Mouse (Mus musculus) limb, embryonic 12.5 days (tissue): Measurements from ENCODE around the gene Eipr1. TPM values are rescaled to one million over a fixed set of nuclear protein-coding genes. Genes with fewer than 3 reads are reported as not detected.
"Not testable (repeated sequence)": the region's sequence is repeated elsewhere in the genome, so short reads cannot be mapped to it uniquely, and the experiment has no call there.

ENCODE experiments used
- ATAC-seq: fragments of 200-750 bp; cut with Nextera tagmentation; 2 replicates; pipeline ENCODE4 v1.8.0; 2017; ENCODE audit warnings: low read depth, moderate TSS enrichment; ENCODE audit not compliant: insufficient number of reproducible peaks, insufficient read depth, low FRiP score, low TSS enrichment
- H3K27ac ChIP-seq: fragments of 300-500 bp; sonication (generic); 2 replicates; pipeline ENCODE4 v1.5.1; 2016; ENCODE audit warnings: mild to moderate bottlenecking, moderate library complexity
- H3K27me3 ChIP-seq: fragments of 300-500 bp; sonication (generic); 2 replicates; pipeline ENCODE4 v1.6.1; 2016; ENCODE audit warnings: mild to moderate bottlenecking, moderate library complexity
- H3K36me3 ChIP-seq: fragments of 300-500 bp; sonication (generic); 2 replicates; pipeline ENCODE4 v1.6.1; 2016; ENCODE audit warnings: mild to moderate bottlenecking, moderate library complexity
- H3K4me1 ChIP-seq: fragments of 300-500 bp; sonication (generic); replicated peaks from 2 replicates; pipeline ENCODE4 v1.6.1; 2016
- H3K4me2 ChIP-seq: fragments of 300-500 bp; sonication (generic); 2 replicates; pipeline ENCODE4 v1.6.1; 2016; ENCODE audit warnings: mild to moderate bottlenecking, moderate library complexity
- H3K4me3 ChIP-seq: fragments of 300-500 bp; sonication (generic); replicated peaks from 2 replicates; pipeline ENCODE4 v1.5.1; 2016; ENCODE audit warnings: mild to moderate bottlenecking
- H3K9ac ChIP-seq: fragments of 300-500 bp; sonication (generic); replicated peaks from 2 replicates; pipeline ENCODE4 v1.6.1; 2016; ENCODE audit warnings: mild to moderate bottlenecking, moderate library complexity
- H3K9me3 ChIP-seq: fragments of 300-500 bp; sonication (generic); 2 replicates; pipeline ENCODE4 v1.6.1; 2016; ENCODE audit warnings: mild to moderate bottlenecking, moderate library complexity
- WGBS: fragments of 180-500 bp; shearing (Covaris S2); methylation state at CpG from one replicate; pipeline ENCODE4 v1.1.7; 2016; 5-methylcytosine and 5-hydroxymethylcytosine counted together
- polyA plus RNA-seq: library from polyadenylated mRNA; unstranded; fragments of >200 nt; fragmentation: Nextera tagmentation; extraction: Ambion mirVana; gene quantifications from 2 replicates; pipeline ENCODE4 v1.2.1, GENCODE M21; 2016

The Eipr1 gene
- polyA plus RNA-seq, 1 experiment from 2014 or later, result 33.7 TPM

DNA sequence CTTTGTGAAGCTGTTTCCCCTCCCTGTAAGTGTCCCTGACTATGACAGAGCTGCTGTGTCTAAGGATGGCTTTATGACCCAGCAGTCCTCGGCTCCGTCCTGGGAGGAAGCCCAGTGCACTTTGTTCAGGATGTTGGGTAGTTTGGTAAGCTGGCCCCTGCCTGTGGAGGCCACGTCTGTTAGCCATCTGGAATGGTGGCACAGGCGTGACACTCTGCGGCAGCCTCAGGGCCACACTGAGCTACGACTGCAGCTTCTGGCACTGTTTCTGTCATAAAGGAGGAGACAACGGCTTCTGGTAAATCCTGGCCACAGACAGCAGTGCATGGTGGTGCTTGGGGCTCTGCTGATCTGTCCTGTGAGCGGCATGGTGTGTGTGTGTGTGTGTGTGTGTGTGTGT is 159.0 kb downstream of the Eipr1 start:
- H3K9ac ChIP-seq, result no peak overlapping the region
- no peak for ATAC-seq
- H3K36me3 ChIP-seq, result no peaks in the 10 kb centered on the region
- H3K4me1 ChIP-seq, result peaks cover 28% of the 10 kb centered on the region
- no peaks in the 10 kb centered on the region for H3K27me3 ChIP-seq
- H3K27ac ChIP-seq, result no peak overlapping the region
- H3K4me3 ChIP-seq, result no peak overlapping the region
- 25% methylated on average over 8 of the region's 8 CpGs for WGBS
- H3K9me3 ChIP-seq, result no peaks in the 10 kb centered on the region
- H3K4me2 ChIP-seq, result no peak overlapping the region

DNA sequence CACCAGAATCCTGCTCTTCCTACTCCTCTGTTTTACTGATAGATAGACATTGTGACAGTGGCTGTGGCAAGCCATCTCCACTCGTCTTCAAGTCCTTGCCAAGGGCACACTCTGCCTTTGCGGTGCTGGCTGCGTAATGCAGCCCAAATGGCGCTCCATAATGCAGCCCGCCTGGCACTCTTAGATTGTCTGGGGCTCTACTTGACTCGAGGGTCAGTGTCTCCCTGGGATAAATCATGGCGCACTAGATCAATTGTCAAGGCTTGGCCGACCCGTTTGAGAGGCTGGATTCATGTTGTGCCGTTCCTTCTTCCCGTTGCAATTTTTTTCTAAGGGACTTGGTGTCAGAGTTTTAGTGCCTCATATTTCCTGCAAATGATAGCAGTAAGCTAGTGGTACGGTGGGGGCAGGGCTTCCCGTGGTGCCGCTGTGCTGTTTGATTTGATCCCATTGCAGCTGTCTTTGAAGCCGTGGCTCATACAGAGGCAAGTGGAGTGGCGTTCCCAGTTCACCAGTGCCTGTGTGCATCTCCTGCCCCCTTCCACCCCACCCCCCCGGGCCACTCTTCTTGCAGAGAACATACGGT is 160.8 kb downstream of the Eipr1 start:
- Histone ChIP-seq H3K4me3 (no peak overlapping the region), H3K27me3 (no peaks in the 10 kb centered on the region), H3K36me3 (no peaks in the 10 kb centered on the region), H3K9ac (no peak overlapping the region), H3K4me1 (peaks cover 20% of the 10 kb centered on the region), H3K4me2 (no peak overlapping the region), H3K9me3 (no peaks in the 10 kb centered on the region), H3K27ac (no peak overlapping the region)
- no peak for ATAC-seq
- 51% methylated on average over 18 of the region's 18 CpGs for WGBS

DNA sequence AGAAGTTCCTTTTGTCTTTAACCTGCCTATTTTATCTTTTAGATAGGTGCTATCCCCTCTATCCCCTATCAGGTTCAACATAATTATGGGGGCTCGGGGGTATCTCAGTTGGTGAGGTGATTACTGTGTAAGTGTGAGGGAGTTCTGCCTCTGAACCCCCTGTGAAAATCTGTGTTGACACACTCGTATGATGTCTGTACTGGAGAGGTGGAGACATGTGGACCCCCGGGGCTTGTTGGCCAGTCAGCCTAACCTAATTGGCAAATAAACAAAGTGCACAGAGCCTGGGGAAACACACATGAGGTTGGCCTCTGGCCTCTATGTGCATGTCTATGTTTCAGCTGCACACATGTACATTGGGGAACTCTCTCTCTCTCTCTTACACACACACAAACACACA is 161.5 kb downstream of the Eipr1 start:
- no peaks in the 10 kb centered on the region for H3K36me3 ChIP-seq
- no peaks in the 10 kb centered on the region for H3K9me3 ChIP-seq
- no peak overlapping the region for H3K27ac ChIP-seq
- no peaks in the 10 kb centered on the region for H3K27me3 ChIP-seq
- 55% methylated on average over 3 of the region's 3 CpGs for WGBS
- peaks cover 14% of the 10 kb centered on the region for H3K4me1 ChIP-seq
- H3K4me3 ChIP-seq, result no peak overlapping the region
- no peak overlapping the region for H3K9ac ChIP-seq
- H3K4me2 ChIP-seq, result no peak overlapping the region
- ATAC-seq, result no peak

DNA sequence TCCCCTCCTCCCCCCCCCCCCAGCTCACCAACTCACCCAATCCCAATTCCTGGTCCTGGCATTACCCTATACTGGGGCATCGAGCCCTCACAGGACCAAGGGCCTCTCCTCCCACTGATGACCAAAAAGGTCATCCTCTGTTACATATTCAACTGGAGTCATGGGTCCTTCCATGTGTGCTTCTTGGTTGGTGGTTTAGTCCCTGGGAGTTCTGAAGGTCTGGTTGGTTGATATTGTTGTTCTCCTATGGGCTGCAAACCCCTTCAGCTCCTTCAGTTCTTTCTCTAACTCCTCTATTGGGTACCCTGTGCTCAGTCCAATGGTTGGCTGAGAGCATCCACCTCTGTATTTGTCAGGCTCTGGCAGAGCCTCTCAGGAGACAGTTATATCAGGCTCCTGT is 162.5 kb downstream of the Eipr1 start:
- 79% methylated on average over 1 of the region's 1 CpGs for WGBS
- not testable (repeated sequence) for H3K27ac ChIP-seq, H3K4me3 ChIP-seq, H3K9ac ChIP-seq, ATAC-seq, H3K27me3 ChIP-seq, H3K36me3 ChIP-seq, H3K4me2 ChIP-seq, H3K9me3 ChIP-seq
- H3K4me1 ChIP-seq, result peaks cover 12% of the 10 kb centered on the region

Other genes with a start within 250 kb of the Eipr1 start
- 0.24 TPM in 1 of 2 replicates, not detected in the other for gene Dcdc2c, start 199.4 kb upstream of the Eipr1 start, polyA plus RNA-seq
- gene Allc, start 169.3 kb upstream of the Eipr1 start, polyA plus RNA-seq, result not detected in 2 replicates
- not detected in 2 replicates for gene Colec11, start 128.4 kb upstream of the Eipr1 start, polyA plus RNA-seq
- 752 and 847 TPM in 2 replicates for gene Rps7, start 115.8 kb upstream of the Eipr1 start, polyA plus RNA-seq
- 32.7 and 33.7 TPM in 2 replicates for gene Rnaseh1, start 102.2 kb upstream of the Eipr1 start, polyA plus RNA-seq
- 66.1 and 68.9 TPM in 2 replicates for gene Adi1, start 76.6 kb upstream of the Eipr1 start, polyA plus RNA-seq
- 42.1 and 43.0 TPM in 2 replicates for gene Trappc12, start 1.3 kb upstream of the Eipr1 start, polyA plus RNA-seq